Mouse (Mus musculus): ENCODE measurements around the gene Mylk4.

The Mylk4 gene

DNA sequence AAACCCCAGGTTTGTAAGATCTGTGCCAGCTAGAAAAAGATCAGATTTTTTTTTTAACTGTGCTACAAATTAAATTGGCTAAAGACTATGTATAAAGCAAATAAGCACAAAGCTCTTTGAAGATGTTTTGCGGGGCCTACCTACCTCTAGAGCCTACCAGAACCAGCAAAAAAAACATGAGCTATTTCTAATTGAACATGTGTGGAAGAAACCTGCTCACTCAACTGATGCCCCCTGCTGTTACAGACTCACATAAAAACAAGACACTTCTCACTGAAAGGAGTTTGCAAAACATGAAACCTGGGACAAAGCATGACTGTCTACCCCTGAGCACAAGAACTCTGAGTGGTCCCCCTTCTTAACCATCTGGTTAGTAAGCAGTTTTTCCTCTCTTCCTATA lies 13.3 kb upstream of the Mylk4 start:
- DNase-seq (ENCODE audit: low read depth in 2 of 2, low spot score in 2 of 2): no peak

DNA sequence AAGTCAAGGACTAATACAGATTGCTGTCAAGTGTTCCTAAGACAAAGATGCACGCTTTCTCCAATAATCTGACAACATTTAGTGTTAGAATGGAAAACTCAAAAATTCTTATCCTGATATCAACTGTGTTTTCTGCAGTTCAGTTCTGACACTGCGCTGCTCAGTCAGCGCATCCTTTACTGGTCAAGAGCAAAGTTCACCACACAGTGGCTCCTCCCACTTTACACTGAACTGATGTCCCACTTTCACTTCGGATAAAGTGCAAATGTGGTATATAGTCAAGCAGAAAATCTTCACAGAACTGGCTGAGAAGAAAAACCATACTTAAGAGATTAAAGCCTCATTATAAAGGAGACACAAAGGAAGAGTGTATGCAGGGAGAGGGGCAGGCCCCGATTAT lies 11.4 kb upstream of the Mylk4 start:
- no peak for DNase-seq (ENCODE audit: low read depth in 2 of 2, low spot score in 2 of 2)

GRCm38 (mm10) chr13:32794619-32795018 lies 10.9 kb upstream of the Mylk4 start:
- no peak for DNase-seq (ENCODE audit: low read depth in 2 of 2, low spot score in 2 of 2)

GRCm38 (mm10) chr13:32789781-32790180 lies 6.0 kb upstream of the Mylk4 start:
- DNase-seq (ENCODE audit: low read depth in 2 of 2, low spot score in 2 of 2): no peak

GRCm38 (mm10) chr13:32787584-32787983 lies 3.8 kb upstream of the Mylk4 start:
- no peak for DNase-seq (ENCODE audit: low read depth in 2 of 2, low spot score in 2 of 2)

DNA sequence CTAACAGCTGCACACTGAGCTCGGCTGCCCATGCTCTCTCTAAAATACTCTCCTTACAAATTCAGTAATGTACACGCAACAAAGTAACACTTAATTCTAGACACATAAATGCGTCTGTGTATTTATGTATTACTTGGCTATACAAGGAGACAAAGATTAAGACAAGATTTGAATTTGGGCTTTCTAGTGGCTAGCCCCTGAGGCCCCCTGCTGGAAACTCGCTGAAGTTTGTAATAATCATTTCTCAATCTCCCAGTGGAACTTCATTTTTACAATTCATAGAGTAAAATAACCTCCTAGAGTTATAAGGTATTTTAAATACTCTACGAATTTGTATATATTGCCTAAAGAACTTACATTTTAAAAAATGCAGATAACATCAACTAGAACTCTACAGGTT lies 699 bp downstream of the Mylk4 start:
- no peak for DNase-seq (ENCODE audit: low read depth in 2 of 2, low spot score in 2 of 2)

GRCm38 (mm10) chr13:32778861-32779260 lies 4.9 kb downstream of the Mylk4 start:
- no peak for DNase-seq (ENCODE audit: low read depth in 2 of 2, low spot score in 2 of 2)

GRCm38 (mm10) chr13:32776350-32776749 lies 7.4 kb downstream of the Mylk4 start:
- no peak for DNase-seq (ENCODE audit: low read depth in 2 of 2, low spot score in 2 of 2)

- DNase-seq (ENCODE audit: low read depth in 2 of 2, low spot score in 2 of 2): no peak
Measured at GRCm38 (mm10) chr13:32775889-32776288, 7.9 kb downstream of the Mylk4 start.

GRCm38 (mm10) chr13:32769960-32770359 lies 13.8 kb downstream of the Mylk4 start:
- DNase-seq (ENCODE audit: low read depth in 2 of 2, low spot score in 2 of 2): no peak

GRCm38 (mm10) chr13:32768104-32768503 lies 15.7 kb downstream of the Mylk4 start:
- peak in 1 of 2 experiments; percentile 5 for DNase-seq (ENCODE audit: low read depth in 2 of 2, low spot score in 2 of 2)

GRCm38 (mm10) chr13:32764448-32764847 lies 19.3 kb downstream of the Mylk4 start:
- DNase-seq (ENCODE audit: low read depth in 2 of 2, low spot score in 2 of 2): no peak

GRCm38 (mm10) chr13:32763141-32763540 lies 20.6 kb downstream of the Mylk4 start:
- DNase-seq (ENCODE audit: low read depth in 2 of 2, low spot score in 2 of 2): no peak

DNA sequence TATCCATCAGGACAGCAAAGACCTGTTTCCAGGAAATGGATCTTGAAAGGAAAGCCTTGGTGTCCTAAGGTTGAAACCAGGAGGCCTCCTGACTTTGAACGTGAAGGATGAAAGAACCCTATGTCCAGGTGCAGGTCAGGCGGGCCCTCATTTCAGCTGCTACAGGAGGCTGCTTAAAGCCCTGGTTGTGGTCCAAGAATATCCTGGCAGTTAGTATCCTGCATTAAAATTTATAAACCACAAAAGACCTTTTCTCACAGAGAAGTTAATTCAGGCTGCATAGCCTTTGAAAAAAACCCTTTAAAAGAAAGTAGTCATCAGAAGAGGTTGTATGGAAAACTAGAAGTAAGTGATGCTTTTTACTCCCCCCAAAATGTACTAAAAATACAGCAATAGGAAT lies 23.0 kb downstream of the Mylk4 start:
- no peak for DNase-seq (ENCODE audit: low read depth in 2 of 2, low spot score in 2 of 2)

DNA sequence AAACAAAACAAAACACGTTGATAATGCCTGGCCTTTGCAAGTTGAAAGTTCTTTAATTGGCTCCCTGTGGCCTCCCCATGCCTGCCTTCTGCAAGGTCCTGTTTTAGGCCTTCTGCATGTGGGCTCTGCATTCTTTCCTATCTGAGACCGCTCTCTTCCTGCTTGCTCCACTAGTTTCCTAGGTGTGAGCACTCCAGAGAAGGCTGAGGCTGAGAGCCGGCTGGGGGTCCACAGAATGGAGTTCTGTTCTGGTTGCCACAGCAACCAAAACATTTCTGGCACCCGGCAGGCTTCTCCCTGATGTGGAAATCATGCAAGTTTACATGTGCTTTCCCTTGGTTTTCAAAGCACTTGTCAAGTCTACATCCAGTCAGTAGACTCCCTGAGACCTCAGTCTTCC lies 24.7 kb downstream of the Mylk4 start:
- DNase-seq (ENCODE audit: low read depth in 2 of 2, low spot score in 2 of 2): no peak

- DNase-seq (ENCODE audit: low read depth in 2 of 2, low spot score in 2 of 2): no peak
Measured at GRCm38 (mm10) chr13:32752066-32752657, 31.6 kb downstream of the Mylk4 start.

- DNase-seq (ENCODE audit: low read depth in 2 of 2, low spot score in 2 of 2): no peak
Measured at GRCm38 (mm10) chr13:32750507-32750906, 33.2 kb downstream of the Mylk4 start.

- no peak for DNase-seq (ENCODE audit: low read depth in 2 of 2, low spot score in 2 of 2)
Measured at GRCm38 (mm10) chr13:32748421-32748820, 35.3 kb downstream of the Mylk4 start.

GRCm38 (mm10) chr13:32741161-32741560 lies 42.6 kb downstream of the Mylk4 start:
- no peak for DNase-seq (ENCODE audit: low read depth in 2 of 2, low spot score in 2 of 2)

DNA sequence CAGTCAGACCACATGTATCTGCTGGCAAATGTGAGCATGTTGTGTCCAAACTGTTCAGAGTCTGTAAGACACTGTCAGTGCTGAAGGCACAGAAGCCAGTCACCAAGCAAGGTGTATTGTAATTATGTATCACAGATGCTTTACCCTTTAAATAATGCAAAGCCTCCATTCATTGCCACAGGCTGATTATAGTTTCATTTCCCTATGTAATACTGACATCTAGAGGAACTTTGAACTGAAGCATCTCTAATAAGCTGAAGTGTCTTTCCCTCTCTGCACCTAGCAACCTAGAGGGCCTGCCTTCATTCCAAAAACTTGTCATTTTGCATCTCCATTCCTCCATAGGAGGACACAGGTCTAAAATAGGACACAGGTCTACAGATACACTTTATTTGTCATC lies 52.5 kb downstream of the Mylk4 start:
- DNase-seq (ENCODE audit: low read depth in 2 of 2, low spot score in 2 of 2): no peak

- DNase-seq (ENCODE audit: low read depth in 2 of 2, low spot score in 2 of 2): no peak
Measured at GRCm38 (mm10) chr13:32724606-32725005, 59.1 kb downstream of the Mylk4 start.

DNA sequence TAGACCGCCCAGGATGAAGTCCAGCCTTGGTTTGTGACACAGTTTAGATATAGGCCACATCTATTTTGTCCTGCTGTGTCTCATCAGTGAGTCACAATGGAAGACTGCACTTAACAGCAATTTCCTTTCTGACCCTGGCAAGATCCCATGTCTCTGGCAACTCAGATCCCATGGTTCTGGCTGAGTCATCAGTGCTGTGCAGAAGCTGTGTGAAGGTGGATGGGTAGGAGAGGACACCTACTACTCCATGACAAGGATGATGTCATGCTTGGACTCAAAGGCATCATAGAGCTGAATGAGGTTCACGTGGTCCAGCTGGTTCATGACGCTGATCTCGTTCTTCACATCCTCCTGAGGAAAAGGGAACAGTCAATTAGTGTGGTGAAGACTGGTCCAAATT lies 62.0 kb downstream of the Mylk4 start:
- no peak for DNase-seq (ENCODE audit: low read depth in 2 of 2, low spot score in 2 of 2)

DNA sequence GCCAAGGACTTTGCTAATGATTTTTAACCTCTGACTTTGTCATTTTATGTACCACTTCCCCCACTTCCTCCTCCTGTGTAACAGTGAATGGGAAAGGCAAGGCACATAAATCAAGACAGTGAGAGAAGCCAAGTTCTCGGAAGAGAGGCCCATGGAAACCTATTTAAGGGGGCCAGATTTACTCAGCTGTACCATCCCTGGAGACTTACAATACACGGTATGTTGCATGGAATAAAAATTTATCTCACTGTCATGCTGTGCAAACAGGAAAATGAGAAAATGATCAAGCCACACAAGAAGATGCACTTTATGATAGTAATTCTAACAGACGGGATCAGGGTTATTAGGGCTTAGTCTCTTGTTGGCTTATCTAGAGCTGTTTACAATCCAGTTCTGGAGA lies 64.5 kb downstream of the Mylk4 start:
- no peak for DNase-seq (ENCODE audit: low read depth in 2 of 2, low spot score in 2 of 2)

DNA sequence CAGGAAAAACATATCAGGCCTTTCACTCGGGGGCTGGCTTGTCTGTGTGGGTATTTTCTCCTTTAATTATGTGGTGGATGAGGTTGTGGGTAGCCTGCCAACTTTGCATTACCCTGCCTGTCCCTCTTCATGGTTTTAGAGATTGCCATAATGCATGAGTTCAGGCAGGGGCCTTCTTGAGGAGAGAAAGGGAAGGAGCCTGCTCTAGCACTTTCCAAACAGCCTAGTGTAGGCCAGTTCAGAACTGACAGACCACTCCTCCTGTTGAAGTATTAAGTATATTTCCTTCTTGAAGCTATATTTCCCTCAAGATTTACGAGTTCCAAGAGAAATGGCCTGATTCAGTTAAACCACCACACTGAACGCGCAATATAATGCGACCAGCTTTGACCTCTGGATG lies 66.0 kb downstream of the Mylk4 start:
- DNase-seq (ENCODE audit: low read depth in 2 of 2, low spot score in 2 of 2): no peak
